Mouse (Mus musculus): ENCODE data around the gene Rasa2. TPM values are rescaled to one million over a fixed set of nuclear protein-coding genes. Genes with fewer than 3 reads are reported as not detected.
"Not testable (repeated sequence)": the region's sequence is repeated elsewhere in the genome, so short reads cannot be mapped to it uniquely, and the experiment has no call there.

Gene Rasa2
- polyA plus RNA-seq, 1 experiment from 2014 or later, result 18.7 TPM

- 76% methylated on average over 2 of the region's 2 CpGs for WGBS
- Histone ChIP-seq H3K9me3 (ENCODE audit: low read length) (0 out of 2 replicates have a peak, but pooled peaks cover 5% of the 10 kb centered on the region), H3K4me1 (ENCODE audit: insufficient read depth, low read length) (no peaks in the 10 kb centered on the region), H3K4me2 (replicated peaks; ENCODE audit: low read depth, low read length) (no peak overlapping the region), H3K27ac (ENCODE audit: low read length) (no peak overlapping the region), H3K4me3 (ENCODE audit: low read length) (no peak overlapping the region), H3K36me3 (ENCODE audit: insufficient read depth, low read length) (no peaks in the 10 kb centered on the region), H3K9ac (replicated peaks; ENCODE audit: low read length) (no peak overlapping the region), H3K27me3 (ENCODE audit: insufficient read depth, low read length) (no peaks in the 10 kb centered on the region)
- ATAC-seq (ENCODE audit: low FRiP score, low TSS enrichment), result no peak
Measured at GRCm38 (mm10) chr9:96644840-96645239, 13.4 kb upstream of the Rasa2 start.

- H3K27ac ChIP-seq (ENCODE audit: low read length); H3K27me3 ChIP-seq (ENCODE audit: insufficient read depth, low read length); H3K4me3 ChIP-seq (ENCODE audit: low read length); H3K9me3 ChIP-seq (ENCODE audit: low read length); H3K4me2 ChIP-seq (replicated peaks; ENCODE audit: low read depth, low read length); H3K9ac ChIP-seq (replicated peaks; ENCODE audit: low read length); ATAC-seq (ENCODE audit: low FRiP score, low TSS enrichment); H3K36me3 ChIP-seq (ENCODE audit: insufficient read depth, low read length); H3K4me1 ChIP-seq (ENCODE audit: insufficient read depth, low read length): not testable (repeated sequence)
- WGBS, result 96% methylated on average over 3 of the region's 3 CpGs
Measured at GRCm38 (mm10) chr9:96644002-96644401, 12.6 kb upstream of the Rasa2 start.

GRCm38 (mm10) chr9:96639451-96639850, 8.0 kb upstream of the Rasa2 start:
- Histone ChIP-seq H3K4me2 (replicated peaks; ENCODE audit: low read depth, low read length) (no peak overlapping the region), H3K27ac (ENCODE audit: low read length) (no peak overlapping the region)
- ATAC-seq (ENCODE audit: low FRiP score, low TSS enrichment), result no peak

GRCm38 (mm10) chr9:96638508-96638907, 7.1 kb upstream of the Rasa2 start:
- Histone ChIP-seq H3K27ac (ENCODE audit: low read length) (no peak overlapping the region), H3K4me2 (replicated peaks; ENCODE audit: low read depth, low read length) (no peak overlapping the region), H3K36me3 (ENCODE audit: insufficient read depth, low read length) (no peaks in the 10 kb centered on the region), H3K9ac (replicated peaks; ENCODE audit: low read length) (no peak overlapping the region), H3K27me3 (ENCODE audit: insufficient read depth, low read length) (no peaks in the 10 kb centered on the region), H3K9me3 (ENCODE audit: low read length) (0 out of 2 replicates have a peak, but pooled peaks cover 5% of the 10 kb centered on the region), H3K4me3 (ENCODE audit: low read length) (no peak overlapping the region), H3K4me1 (ENCODE audit: insufficient read depth, low read length) (peaks cover 7% of the 10 kb centered on the region)
- 66% methylated on average over 7 of the region's 7 CpGs for WGBS
- ATAC-seq (ENCODE audit: low FRiP score, low TSS enrichment), result peak; percentile 53; the same call in 1 of the 2 replicates

More at GRCm38 (mm10) chr9:96639451-96639850, 8.0 kb upstream of the Rasa2 start:
- 70% methylated on average over 7 of the region's 7 CpGs for WGBS
- Histone ChIP-seq H3K9me3 (ENCODE audit: low read length) (0 out of 2 replicates have a peak, but pooled peaks cover 5% of the 10 kb centered on the region), H3K4me1 (ENCODE audit: insufficient read depth, low read length) (peaks cover 7% of the 10 kb centered on the region), H3K9ac (replicated peaks; ENCODE audit: low read length) (no peak overlapping the region), H3K4me3 (ENCODE audit: low read length) (no peak overlapping the region), H3K27me3 (ENCODE audit: insufficient read depth, low read length) (no peaks in the 10 kb centered on the region), H3K36me3 (ENCODE audit: insufficient read depth, low read length) (no peaks in the 10 kb centered on the region)

GRCm38 (mm10) chr9:96637157-96637548, 5.7 kb upstream of the Rasa2 start:
- Histone ChIP-seq H3K9ac (replicated peaks; ENCODE audit: low read length) (no peak overlapping the region), H3K27ac (ENCODE audit: low read length) (no peak overlapping the region), H3K36me3 (ENCODE audit: insufficient read depth, low read length) (no peaks in the 10 kb centered on the region), H3K4me1 (ENCODE audit: insufficient read depth, low read length) (peaks cover 14% of the 10 kb centered on the region), H3K27me3 (ENCODE audit: insufficient read depth, low read length) (no peaks in the 10 kb centered on the region), H3K9me3 (ENCODE audit: low read length) (no peaks in the 10 kb centered on the region), H3K4me3 (ENCODE audit: low read length) (no peak overlapping the region), H3K4me2 (replicated peaks; ENCODE audit: low read depth, low read length) (no peak overlapping the region)
- no peak for ATAC-seq (ENCODE audit: low FRiP score, low TSS enrichment)
- WGBS, result 76% methylated on average over 7 of the region's 7 CpGs

- Histone ChIP-seq H3K9ac (replicated peaks; ENCODE audit: low read length) (no peak overlapping the region), H3K36me3 (ENCODE audit: insufficient read depth, low read length) (no peaks in the 10 kb centered on the region), H3K27ac (ENCODE audit: low read length) (no peak overlapping the region), H3K27me3 (ENCODE audit: insufficient read depth, low read length) (no peaks in the 10 kb centered on the region), H3K4me3 (ENCODE audit: low read length) (no peak overlapping the region), H3K4me1 (ENCODE audit: insufficient read depth, low read length) (peaks cover 15% of the 10 kb centered on the region), H3K9me3 (ENCODE audit: low read length) (no peaks in the 10 kb centered on the region), H3K4me2 (replicated peaks; ENCODE audit: low read depth, low read length) (no peak overlapping the region)
- 60% methylated on average over 9 of the region's 9 CpGs for WGBS
- no peak for ATAC-seq (ENCODE audit: low FRiP score, low TSS enrichment)
Measured at GRCm38 (mm10) chr9:96636423-96637156, 5.2 kb upstream of the Rasa2 start.

GRCm38 (mm10) chr9:96635899-96636298, 4.5 kb upstream of the Rasa2 start:
- H3K27me3 ChIP-seq (ENCODE audit: insufficient read depth, low read length), result no peaks in the 10 kb centered on the region
- H3K27ac ChIP-seq (ENCODE audit: low read length), result no peak overlapping the region
- H3K9me3 ChIP-seq (ENCODE audit: low read length), result no peaks in the 10 kb centered on the region
- no peak overlapping the region for H3K4me2 ChIP-seq (replicated peaks; ENCODE audit: low read depth, low read length)
- no peaks in the 10 kb centered on the region for H3K36me3 ChIP-seq (ENCODE audit: insufficient read depth, low read length)
- no peak overlapping the region for H3K9ac ChIP-seq (replicated peaks; ENCODE audit: low read length)
- peaks cover 15% of the 10 kb centered on the region for H3K4me1 ChIP-seq (ENCODE audit: insufficient read depth, low read length)
- WGBS, result 68% methylated on average over 3 of the region's 3 CpGs
- no peak for ATAC-seq (ENCODE audit: low FRiP score, low TSS enrichment)
- no peak overlapping the region for H3K4me3 ChIP-seq (ENCODE audit: low read length)

GRCm38 (mm10) chr9:96635176-96635575, 3.8 kb upstream of the Rasa2 start:
- Histone ChIP-seq H3K27me3 (ENCODE audit: insufficient read depth, low read length) (no peaks in the 10 kb centered on the region), H3K36me3 (ENCODE audit: insufficient read depth, low read length) (no peaks in the 10 kb centered on the region), H3K9ac (replicated peaks; ENCODE audit: low read length) (no peak overlapping the region), H3K4me3 (ENCODE audit: low read length) (no peak overlapping the region), H3K4me2 (replicated peaks; ENCODE audit: low read depth, low read length) (no peak overlapping the region), H3K9me3 (ENCODE audit: low read length) (no peaks in the 10 kb centered on the region), H3K4me1 (ENCODE audit: insufficient read depth, low read length) (peaks cover 15% of the 10 kb centered on the region), H3K27ac (ENCODE audit: low read length) (peak overlapping the region; percentile 55; the same call in 1 of the 2 replicates)
- 53% methylated on average over 6 of the region's 6 CpGs for WGBS
- peak; percentile 3; the same call in 1 of the 2 replicates for ATAC-seq (ENCODE audit: low FRiP score, low TSS enrichment)

GRCm38 (mm10) chr9:96633771-96634170, 2.4 kb upstream of the Rasa2 start:
- Histone ChIP-seq H3K27ac (ENCODE audit: low read length) (no peak overlapping the region), H3K4me3 (ENCODE audit: low read length) (no peak overlapping the region), H3K36me3 (ENCODE audit: insufficient read depth, low read length) (no peaks in the 10 kb centered on the region), H3K9me3 (ENCODE audit: low read length) (no peaks in the 10 kb centered on the region), H3K9ac (replicated peaks; ENCODE audit: low read length) (no peak overlapping the region), H3K4me1 (ENCODE audit: insufficient read depth, low read length) (peaks cover 21% of the 10 kb centered on the region), H3K4me2 (replicated peaks; ENCODE audit: low read depth, low read length) (no peak overlapping the region), H3K27me3 (ENCODE audit: insufficient read depth, low read length) (no peaks in the 10 kb centered on the region)
- WGBS, result 94% methylated on average over 2 of the region's 2 CpGs
- ATAC-seq (ENCODE audit: low FRiP score, low TSS enrichment), result no peak

GRCm38 (mm10) chr9:96632756-96633155, 1.3 kb upstream of the Rasa2 start:
- no peaks in the 10 kb centered on the region for H3K27me3 ChIP-seq (ENCODE audit: insufficient read depth, low read length)
- H3K9ac ChIP-seq (replicated peaks; ENCODE audit: low read length), result no peak overlapping the region
- WGBS, result 45% methylated on average over 7 of the region's 7 CpGs
- H3K27ac ChIP-seq (ENCODE audit: low read length), result peak overlapping the region; percentile 3; the same call in 1 of the 2 replicates
- no peak for ATAC-seq (ENCODE audit: low FRiP score, low TSS enrichment)
- H3K36me3 ChIP-seq (ENCODE audit: insufficient read depth, low read length), result no peaks in the 10 kb centered on the region
- no peaks in the 10 kb centered on the region for H3K9me3 ChIP-seq (ENCODE audit: low read length)
- peaks cover 25% of the 10 kb centered on the region for H3K4me1 ChIP-seq (ENCODE audit: insufficient read depth, low read length)
- H3K4me3 ChIP-seq (ENCODE audit: low read length), result no peak overlapping the region
- no peak overlapping the region for H3K4me2 ChIP-seq (replicated peaks; ENCODE audit: low read depth, low read length)
